Mouse (Mus musculus) forebrain, embryonic 13.5 days (tissue): ENCODE results near the gene Apbb2. TPM values are rescaled to one million over a fixed set of nuclear protein-coding genes. Genes with fewer than 3 reads are reported as not detected.

Experiments used
- ATAC-seq: fragments of 200-750 bp; cut with Nextera tagmentation; 2 replicates; pipeline ENCODE4 v1.8.0; 2017
- H3K27ac ChIP-seq: fragments of 300-500 bp; sonication (generic); 2 replicates; pipeline ENCODE4 v1.5.1; 2015; ENCODE audit warnings: inconsistent platforms, mild to moderate bottlenecking, moderate library complexity
- H3K27me3 ChIP-seq: fragments of 300-500 bp; sonication (generic); 2 replicates; pipeline ENCODE4 v1.6.1; 2015; ENCODE audit warnings: mild to moderate bottlenecking, inconsistent platforms
- H3K36me3 ChIP-seq: fragments of 300-500 bp; sonication (generic); 2 replicates; pipeline ENCODE4 v1.6.1; 2015; ENCODE audit warnings: mild to moderate bottlenecking, inconsistent platforms; ENCODE audit not compliant: poor library complexity, severe bottlenecking
- H3K4me1 ChIP-seq: fragments of 300-500 bp; sonication (generic); 2 replicates; pipeline ENCODE4 v1.6.1; 2015; ENCODE audit warnings: inconsistent platforms
- H3K4me2 ChIP-seq: fragments of 300-500 bp; sonication (generic); 2 replicates; pipeline ENCODE4 v1.6.1; 2015; ENCODE audit warnings: inconsistent platforms, mild to moderate bottlenecking, moderate library complexity
- H3K4me3 ChIP-seq: fragments of 300-500 bp; sonication (generic); 2 replicates; pipeline ENCODE4 v1.5.1; 2015; ENCODE audit warnings: mild to moderate bottlenecking, inconsistent platforms
- H3K9ac ChIP-seq: fragments of 300-500 bp; sonication (generic); 2 replicates; pipeline ENCODE4 v1.6.1; 2015; ENCODE audit warnings: mild to moderate bottlenecking, inconsistent platforms
- H3K9me3 ChIP-seq: fragments of 300-500 bp; sonication (generic); replicated peaks from 2 replicates; pipeline ENCODE4 v1.6.1; 2016; ENCODE audit warnings: inconsistent platforms
- WGBS: fragments of 180-500 bp; shearing (Covaris S2); methylation state at CpG from one replicate; pipeline ENCODE4 v1.1.7; 2015; 5-methylcytosine and 5-hydroxymethylcytosine counted together
- polyA plus RNA-seq: library from polyadenylated mRNA; unstranded; fragments of >200 nt; fragmentation: Nextera tagmentation; extraction: Ambion mirVana; gene quantifications from 2 replicates; pipeline ENCODE4 v1.2.1, GENCODE M21; 2015

Apbb2 gene
- polyA plus RNA-seq, 1 experiment from 2014 or later = 63.0 TPM

DNA sequence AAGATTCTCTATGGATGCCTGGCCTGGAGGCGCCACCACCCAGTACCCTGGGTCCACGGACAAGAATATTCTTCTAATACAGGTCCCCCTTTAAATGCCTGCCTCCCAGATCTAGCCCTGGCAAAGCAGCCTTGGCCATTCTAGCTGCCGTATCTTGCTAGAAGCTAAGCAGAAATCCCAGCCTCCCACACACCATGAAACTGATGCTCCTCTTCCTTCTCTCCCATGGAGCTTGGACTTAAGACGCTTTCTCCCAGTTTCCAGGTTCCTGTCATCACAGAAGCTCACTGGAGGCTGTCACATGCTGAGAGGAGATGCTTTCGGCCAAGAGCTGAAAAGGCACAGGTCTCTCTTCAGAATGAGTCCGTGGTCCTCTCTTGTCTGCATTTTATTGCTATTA is 213.3 kb downstream of the Apbb2 start:
- no peaks in the 10 kb centered on the region for H3K4me1 ChIP-seq
- H3K9me3 ChIP-seq = no peaks in the 10 kb centered on the region
- no peak overlapping the region for H3K9ac ChIP-seq
- no peaks in the 10 kb centered on the region for H3K27me3 ChIP-seq
- no peak overlapping the region for H3K4me2 ChIP-seq
- no peaks in the 10 kb centered on the region for H3K36me3 ChIP-seq
- no peak for ATAC-seq
- no peak overlapping the region for H3K4me3 ChIP-seq
- no peak overlapping the region for H3K27ac ChIP-seq
- WGBS = 90% methylated on average over 6 of the region's 6 CpGs

GRCm38 (mm10) chr5:66400563-66400962 is 218.0 kb downstream of the Apbb2 start:
- no peaks in the 10 kb centered on the region for H3K4me1 ChIP-seq
- no peaks in the 10 kb centered on the region for H3K9me3 ChIP-seq
- no peak for ATAC-seq
- H3K4me3 ChIP-seq = no peak overlapping the region
- no peak overlapping the region for H3K4me2 ChIP-seq
- no peak overlapping the region for H3K27ac ChIP-seq
- H3K9ac ChIP-seq = no peak overlapping the region
- 89% methylated on average over 4 of the region's 4 CpGs for WGBS
- H3K27me3 ChIP-seq = no peaks in the 10 kb centered on the region
- no peaks in the 10 kb centered on the region; the same call in 1 of the 2 replicates for H3K36me3 ChIP-seq

DNA sequence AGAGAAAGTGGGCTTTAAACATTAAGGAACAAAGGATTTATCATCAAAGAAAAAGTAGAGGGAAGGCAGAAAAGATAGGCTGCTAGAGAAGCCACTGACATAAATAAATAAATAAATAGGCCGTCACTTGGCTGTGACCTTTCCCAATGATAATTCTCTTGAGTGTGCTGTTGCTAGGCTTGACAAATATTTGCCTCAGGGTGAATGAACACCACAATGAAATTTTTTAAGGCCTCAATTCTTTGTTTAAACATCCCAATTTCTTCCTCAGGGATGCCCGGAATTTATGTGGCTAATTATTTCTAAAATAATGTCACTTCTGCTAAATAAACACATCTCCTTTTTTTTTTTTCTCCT is 219.3 kb downstream of the Apbb2 start:
- H3K27ac ChIP-seq = no peak overlapping the region
- WGBS = 78% methylated on average over 2 of the region's 2 CpGs
- H3K36me3 ChIP-seq = no peaks in the 10 kb centered on the region; the same call in 1 of the 2 replicates
- H3K4me3 ChIP-seq = no peak overlapping the region
- no peak overlapping the region for H3K4me2 ChIP-seq
- H3K27me3 ChIP-seq = no peaks in the 10 kb centered on the region
- ATAC-seq = no peak
- H3K9ac ChIP-seq = no peak overlapping the region
- H3K9me3 ChIP-seq = no peaks in the 10 kb centered on the region
- H3K4me1 ChIP-seq = 0 out of 2 replicates have a peak, but pooled peaks cover under 1% of the 10 kb centered on the region

GRCm38 (mm10) chr5:66398530-66399263 is 219.9 kb downstream of the Apbb2 start:
- Histone ChIP-seq H3K9me3 (no peaks in the 10 kb centered on the region), H3K36me3 (no peaks in the 10 kb centered on the region; the same call in 1 of the 2 replicates), H3K27me3 (no peaks in the 10 kb centered on the region), H3K4me2 (no peak overlapping the region), H3K9ac (no peak overlapping the region), H3K4me3 (no peak overlapping the region), H3K4me1 (0 out of 2 replicates have a peak, but pooled peaks cover 6% of the 10 kb centered on the region), H3K27ac (no peak overlapping the region)
- no peak for ATAC-seq
- WGBS = 96% methylated on average over 5 of the region's 5 CpGs

GRCm38 (mm10) chr5:66393767-66394446 is 224.7 kb downstream of the Apbb2 start:
- ATAC-seq = peak; percentile 43; the same call in 1 of the 2 replicates
- H3K9ac ChIP-seq = no peak overlapping the region
- no peaks in the 10 kb centered on the region; the same call in 1 of the 2 replicates for H3K36me3 ChIP-seq
- peak overlapping the region; percentile 35; the same call in 1 of the 2 replicates for H3K27ac ChIP-seq
- H3K9me3 ChIP-seq = no peaks in the 10 kb centered on the region
- H3K27me3 ChIP-seq = no peaks in the 10 kb centered on the region
- no peak overlapping the region for H3K4me2 ChIP-seq
- H3K4me3 ChIP-seq = no peak overlapping the region
- peaks cover 22% of the 10 kb centered on the region for H3K4me1 ChIP-seq
- WGBS = 73% methylated on average over 10 of the region's 10 CpGs

DNA sequence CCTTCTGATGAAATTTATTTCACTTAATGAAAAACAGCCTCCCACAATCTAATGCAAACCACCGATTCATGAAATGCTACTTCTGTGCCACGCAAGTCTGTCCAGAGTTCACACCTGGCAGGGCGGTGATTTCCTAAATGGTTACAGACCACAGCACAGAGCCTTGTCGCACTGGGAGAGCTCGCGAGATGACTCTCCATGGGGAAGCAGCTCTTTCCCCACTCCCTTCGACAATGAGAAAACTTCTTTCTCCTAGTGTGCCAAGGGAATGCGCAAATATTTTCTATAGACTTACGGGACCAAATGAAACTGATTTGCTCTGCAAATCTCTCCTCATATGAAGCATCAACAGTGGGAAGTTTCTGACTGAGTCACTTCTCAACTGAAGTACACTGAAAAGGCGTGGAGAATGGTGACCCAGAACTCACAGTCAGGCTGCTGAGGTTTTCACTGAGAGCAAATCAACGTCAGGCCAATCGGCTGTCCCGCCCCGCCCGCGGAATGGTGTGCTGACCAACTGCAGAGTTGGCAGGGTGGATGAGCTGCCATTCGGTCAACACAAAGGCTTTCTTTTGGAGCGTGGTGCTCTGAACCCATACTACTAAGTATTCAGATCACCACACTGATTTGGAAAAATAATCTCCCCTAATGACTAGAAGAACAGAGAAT is 225.6 kb downstream of the Apbb2 start:
- no peak overlapping the region for H3K4me2 ChIP-seq
- H3K9me3 ChIP-seq = no peaks in the 10 kb centered on the region
- no peak for ATAC-seq
- WGBS = 59% methylated on average over 18 of the region's 18 CpGs
- no peaks in the 10 kb centered on the region for H3K27me3 ChIP-seq
- H3K27ac ChIP-seq = peak overlapping the region; percentile 35; the same call in 1 of the 2 replicates
- peaks cover 22% of the 10 kb centered on the region for H3K4me1 ChIP-seq
- H3K36me3 ChIP-seq = no peaks in the 10 kb centered on the region
- no peak overlapping the region for H3K9ac ChIP-seq
- H3K4me3 ChIP-seq = no peak overlapping the region

GRCm38 (mm10) chr5:66391771-66392170 is 226.8 kb downstream of the Apbb2 start:
- H3K27ac ChIP-seq = no peak overlapping the region; the same call in 1 of the 2 replicates
- no peaks in the 10 kb centered on the region for H3K9me3 ChIP-seq
- no peak overlapping the region for H3K9ac ChIP-seq
- no peaks in the 10 kb centered on the region for H3K36me3 ChIP-seq
- H3K27me3 ChIP-seq = no peaks in the 10 kb centered on the region
- H3K4me1 ChIP-seq = peaks cover 26% of the 10 kb centered on the region
- no peak for ATAC-seq
- H3K4me2 ChIP-seq = no peak overlapping the region
- WGBS = 58% methylated on average over 11 of the region's 11 CpGs
- no peak overlapping the region for H3K4me3 ChIP-seq

DNA sequence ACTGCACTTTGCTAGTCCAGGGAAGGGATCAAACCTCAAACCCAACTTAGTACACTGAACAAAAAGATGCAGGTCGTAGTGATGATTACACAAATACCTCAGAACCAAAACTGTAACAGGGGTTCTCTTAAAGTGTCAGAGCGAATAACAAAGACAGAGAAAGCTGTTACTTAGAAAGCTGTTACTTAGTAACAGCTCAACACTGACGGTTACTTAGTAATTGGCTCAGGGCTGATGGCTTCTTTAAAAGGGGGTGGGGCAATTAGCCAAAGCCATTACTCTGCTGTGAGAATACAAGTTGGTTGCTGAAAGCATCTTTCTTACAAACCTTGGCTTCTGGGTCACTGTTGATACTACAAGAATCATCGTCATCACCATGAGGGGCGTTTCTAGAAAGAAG is 227.3 kb downstream of the Apbb2 start:
- no peak for ATAC-seq
- peaks cover 26% of the 10 kb centered on the region for H3K4me1 ChIP-seq
- H3K27ac ChIP-seq = no peak overlapping the region
- no peaks in the 10 kb centered on the region for H3K9me3 ChIP-seq
- H3K27me3 ChIP-seq = no peaks in the 10 kb centered on the region
- no peaks in the 10 kb centered on the region for H3K36me3 ChIP-seq
- 56% methylated on average over 5 of the region's 5 CpGs for WGBS
- H3K4me3 ChIP-seq = no peak overlapping the region
- H3K4me2 ChIP-seq = no peak overlapping the region
- H3K9ac ChIP-seq = no peak overlapping the region

GRCm38 (mm10) chr5:66390567-66390966 is 228.0 kb downstream of the Apbb2 start:
- ATAC-seq = no peak
- no peak overlapping the region for H3K9ac ChIP-seq
- 87% methylated on average over 6 of the region's 6 CpGs for WGBS

DNA sequence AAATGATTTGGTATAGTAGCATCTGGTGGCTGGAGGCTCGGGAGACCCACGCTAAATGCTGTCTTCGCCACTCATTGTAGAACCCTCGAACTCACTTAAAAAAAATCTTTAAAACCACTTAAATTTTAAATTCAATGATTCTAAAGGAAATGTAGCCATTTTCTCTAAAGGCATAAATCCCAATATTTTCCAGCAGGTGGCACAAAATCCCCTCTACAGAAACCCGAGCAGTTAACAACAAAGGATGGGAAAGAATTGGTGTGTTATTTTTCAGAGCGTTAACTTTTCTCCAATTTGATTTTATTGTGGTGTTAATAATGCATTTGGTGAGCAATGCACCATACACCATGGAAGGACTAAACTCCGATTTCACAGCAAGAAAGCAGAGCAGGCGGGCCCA is 231.1 kb downstream of the Apbb2 start:
- ATAC-seq = peak; percentile 42; the same call in 1 of the 2 replicates
- H3K27ac ChIP-seq = peak overlapping the region; percentile 37
- H3K4me2 ChIP-seq = no peak overlapping the region
- H3K9me3 ChIP-seq = no peaks in the 10 kb centered on the region
- H3K36me3 ChIP-seq = no peaks in the 10 kb centered on the region
- no peak overlapping the region for H3K4me3 ChIP-seq
- H3K9ac ChIP-seq = peak overlapping the region; percentile 23; the same call in 1 of the 2 replicates
- H3K4me1 ChIP-seq = peaks cover 20% of the 10 kb centered on the region
- no peaks in the 10 kb centered on the region for H3K27me3 ChIP-seq
- WGBS = 64% methylated on average over 8 of the region's 8 CpGs

More at GRCm38 (mm10) chr5:66390567-66390966, 228.0 kb downstream of the Apbb2 start:
- H3K27me3 ChIP-seq = no peaks in the 10 kb centered on the region
- H3K4me1 ChIP-seq = peaks cover 26% of the 10 kb centered on the region
- H3K27ac ChIP-seq = no peak overlapping the region
- no peaks in the 10 kb centered on the region for H3K36me3 ChIP-seq
- H3K4me3 ChIP-seq = no peak overlapping the region
- no peak overlapping the region for H3K4me2 ChIP-seq
- H3K9me3 ChIP-seq = no peaks in the 10 kb centered on the region

DNA sequence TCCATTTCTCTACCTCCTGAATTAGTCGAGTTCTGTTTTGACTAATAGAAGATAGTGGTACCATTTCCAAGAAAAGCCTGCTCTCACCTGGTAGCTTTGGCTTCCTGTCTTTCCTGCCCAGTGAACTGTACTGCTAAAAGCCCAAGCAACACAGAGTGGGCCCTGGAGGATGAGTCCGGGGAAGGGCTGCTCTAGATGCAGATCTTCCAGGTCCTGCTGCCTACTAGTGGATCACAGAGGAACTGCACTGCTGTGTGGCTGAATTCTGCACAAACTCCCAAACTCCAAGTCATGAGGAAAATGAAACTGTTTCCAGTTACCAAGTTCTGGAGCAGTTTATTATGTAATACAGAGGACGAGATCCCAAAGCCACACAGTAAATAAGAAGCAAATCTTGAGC is 232.9 kb downstream of the Apbb2 start:
- no peak for ATAC-seq
- Histone ChIP-seq H3K27me3 (no peaks in the 10 kb centered on the region), H3K9ac (no peak overlapping the region), H3K36me3 (no peaks in the 10 kb centered on the region), H3K4me2 (no peak overlapping the region), H3K4me3 (no peak overlapping the region), H3K4me1 (peaks cover 10% of the 10 kb centered on the region), H3K9me3 (no peaks in the 10 kb centered on the region), H3K27ac (no peak overlapping the region)
- 48% methylated on average over 3 of the region's 3 CpGs for WGBS
